In genomic region chr9:75234271-75234741, GRCm38 (mm10) we compare ENCODE assay signal across 15 mouse cellular contexts. TPM values are rescaled to one million over a fixed set of nuclear protein-coding genes. Genes with fewer than 3 reads are reported as not detected.
DNase-seq lines count a peak whose midpoint lies in the region; ATAC-seq and TF ChIP-seq lines count a peak whose summit lies in the region.
"Had no signal": no experiment of that assay in that cellular context is flagged by ENCODE, and none has a peak within 500 bp of the region (broad histone marks: within the 10 kb centered on the region; RNA-seq: fewer than 3 reads in every experiment).

No protein-coding gene starts in this region.

- peak overlapping the region; percentile 55 for H3K4me2 ChIP-seq in lung, embryonic 15.5 days
- H3K4me2 ChIP-seq in stomach, postnatal 0 days (replicated peaks; ENCODE audit: low read depth) = peak overlapping the region; percentile 17; the same call in 1 of the 2 replicates
- H3K4me2 ChIP-seq: heart, embryonic 13.5 days; hindbrain, embryonic 12.5 days; liver, embryonic 15.5 days; midbrain, embryonic 15.5 days had no signal

- TF ChIP-seq EP300 in stomach, postnatal 0 days (optimal IDR thresholded peaks at IDR 0.05) = no peak

- no peak for TF ChIP-seq CTCF in left cerebral cortex, adult 2 months (IDR thresholded peaks at IDR 0.05)
- no peak for TF ChIP-seq CTCF in stomach, postnatal 0 days (IDR thresholded peaks at IDR 0.05; ENCODE audit: low read depth)

- peak; percentile 40 for DNase-seq in adrenal gland, adult 8-10 months
- no peak for DNase-seq in adrenal gland, adult 18-20 months (ENCODE audit: low spot score in 2 of 2)
- no peak for DNase-seq in left cerebral cortex, adult 2 months (ENCODE audit: extremely low spot score in 1 of 2, low spot score in 2 of 2)
- no peak for DNase-seq in left cerebral cortex, postnatal 4 days
- peak; percentile 75 for DNase-seq in stomach, postnatal 0 days (ENCODE audit: low spot score)
- DNase-seq in spleen, postnatal 14 days (ENCODE audit: low spot score in 2 of 2) = no peak
- no peak for DNase-seq in cerebellum, adult 8-10 months
- DNase-seq: kidney, postnatal 4 days; right cerebral cortex, adult 18-20 months had no signal

- H3K4me1 ChIP-seq in lung, embryonic 15.5 days = peaks cover 25% of the 10 kb centered on the region
- H3K4me1 ChIP-seq in stomach, postnatal 0 days (replicated peaks; ENCODE audit: control insufficient read depth, insufficient read depth) = no peaks in the 10 kb centered on the region
- H3K4me1 ChIP-seq: liver, embryonic 15.5 days had no signal

- H3K36me3 ChIP-seq in lung, embryonic 15.5 days = no peaks in the 10 kb centered on the region
- no peaks in the 10 kb centered on the region for H3K36me3 ChIP-seq in stomach, postnatal 0 days (ENCODE audit: control insufficient read depth, insufficient read depth, low read length)
- H3K36me3 ChIP-seq: heart, embryonic 13.5 days; hindbrain, embryonic 12.5 days; liver, embryonic 15.5 days; midbrain, embryonic 15.5 days had no signal

- 0 out of 2 replicates have a peak overlapping the region, but pooled peaks have one; percentile 2 for H3K9ac ChIP-seq in lung, embryonic 15.5 days
- no peak overlapping the region; the same call in 1 of the 2 replicates for H3K9ac ChIP-seq in stomach, postnatal 0 days (ENCODE audit: low read length)
- H3K9ac ChIP-seq: hindbrain, embryonic 12.5 days; liver, embryonic 15.5 days; midbrain, embryonic 15.5 days had no signal

- peak; percentile 78 for ATAC-seq in lung, embryonic 15.5 days (ENCODE audit: borderline replicate concordance, extremely low read depth, low FRiP score, low TSS enrichment)
- ATAC-seq in stomach, postnatal 0 days (ENCODE audit: low FRiP score, low TSS enrichment) = peak; percentile 76
- ATAC-seq: midbrain, embryonic 15.5 days had no signal

- H3K9me3 ChIP-seq in lung, embryonic 15.5 days = no peaks in the 10 kb centered on the region
- H3K9me3 ChIP-seq in stomach, postnatal 0 days (ENCODE audit: control insufficient read depth, low read length) = no peaks in the 10 kb centered on the region
- H3K9me3 ChIP-seq: heart, embryonic 13.5 days; hindbrain, embryonic 12.5 days; liver, embryonic 15.5 days; midbrain, embryonic 15.5 days had no signal

- WGBS in lung, embryonic 15.5 days = 20% methylated on average over 7 of the region's 7 CpGs
- WGBS in stomach, postnatal 0 days = 31% methylated on average over 7 of the region's 7 CpGs

- intact Hi-C loops in left cerebral cortex, adult 2 months (cut with DNase I) = no loop called here
- intact Hi-C loops in left cerebral cortex, postnatal 4 days (cut with DNase I) = no loop called here

- peak overlapping the region; percentile 93 for H3K27ac ChIP-seq in left cerebral cortex, adult 2 months
- H3K27ac ChIP-seq in lung, embryonic 15.5 days = peak overlapping the region; percentile 94
- H3K27ac ChIP-seq in stomach, postnatal 0 days (replicated peaks) = peak overlapping the region; percentile 87
- H3K27ac ChIP-seq: hindbrain, embryonic 12.5 days; liver, embryonic 15.5 days; midbrain, embryonic 15.5 days had no signal

- no peak overlapping the region for H3K4me3 ChIP-seq in left cerebral cortex, adult 2 months
- peak overlapping the region; percentile 56 for H3K4me3 ChIP-seq in lung, embryonic 15.5 days
- no peak overlapping the region for H3K4me3 ChIP-seq in stomach, postnatal 0 days (ENCODE audit: low read depth, low read length)
- H3K4me3 ChIP-seq: heart, embryonic 13.5 days; hindbrain, embryonic 12.5 days; liver, embryonic 15.5 days; midbrain, embryonic 15.5 days had no signal

- peaks cover 24% of the 10 kb centered on the region for H3K27me3 ChIP-seq in lung, embryonic 15.5 days
- H3K27me3 ChIP-seq in stomach, postnatal 0 days (ENCODE audit: control insufficient read depth, insufficient read depth, low read length) = 0 out of 2 replicates have a peak, but pooled peaks cover 3% of the 10 kb centered on the region

RNA-seq across cellular contexts. Expression of gene Myo5c, which starts 2.5 kb away (rescaled TPM):
- 1 to 10 TPM; 1.8 to 2.9 (median 2.3) TPM for total RNA-seq in adrenal gland, adult 8-10 months (2022)
- total RNA-seq in adrenal gland, adult 18-20 months (2021) = 1 to 10 TPM; 5.1 to 5.7 TPM
- total RNA-seq in left cerebral cortex, adult 2 months (2021) = 1 to 10 TPM; 7.0 to 7.2 TPM
- total RNA-seq in left cerebral cortex, postnatal 4 days (2021) = under 1 TPM; 0.14 to 0.32 TPM
- polyA plus RNA-seq in lung, embryonic 15.5 days (2015; fragmentation: Nextera tagmentation; extraction: Ambion mirVana) = 27.8 and 30.2 TPM in 2 replicates
- 11.4 and 13.2 TPM in 2 replicates for polyA plus RNA-seq in stomach, postnatal 0 days (2015; fragmentation: Nextera tagmentation; extraction: Ambion mirVana)
- total RNA-seq: MEL had no signal

Comparison
In these comparisons a context has a peak if more than half of its experiments do, and no peak if none do; other contexts are left out.
1. DNase-seq: peak in adrenal gland, adult 8-10 months (single experiment) and stomach, postnatal 0 days (single experiment); none in adrenal gland, adult 18-20 months (0 of 2), left cerebral cortex, adult 2 months (0 of 2), left cerebral cortex, postnatal 4 days (single experiment), spleen, postnatal 14 days (0 of 2) and cerebellum, adult 8-10 months (single experiment).
2. Peak in every context shown above with its lines, with median percentiles within 50 percentile points of each other: H3K27ac ChIP-seq.